Mouse (Mus musculus): ENCODE data around the gene Iqch.

Iqch gene

GRCm38 (mm10) chr9:63493746-63494145 lies 108.5 kb downstream of the Iqch start:
- DNase-seq (ENCODE audit: low spot score): no peak

- DNase-seq (ENCODE audit: low spot score): no peak
Observed at GRCm38 (mm10) chr9:63492291-63492690, 110.0 kb downstream of the Iqch start.

DNA sequence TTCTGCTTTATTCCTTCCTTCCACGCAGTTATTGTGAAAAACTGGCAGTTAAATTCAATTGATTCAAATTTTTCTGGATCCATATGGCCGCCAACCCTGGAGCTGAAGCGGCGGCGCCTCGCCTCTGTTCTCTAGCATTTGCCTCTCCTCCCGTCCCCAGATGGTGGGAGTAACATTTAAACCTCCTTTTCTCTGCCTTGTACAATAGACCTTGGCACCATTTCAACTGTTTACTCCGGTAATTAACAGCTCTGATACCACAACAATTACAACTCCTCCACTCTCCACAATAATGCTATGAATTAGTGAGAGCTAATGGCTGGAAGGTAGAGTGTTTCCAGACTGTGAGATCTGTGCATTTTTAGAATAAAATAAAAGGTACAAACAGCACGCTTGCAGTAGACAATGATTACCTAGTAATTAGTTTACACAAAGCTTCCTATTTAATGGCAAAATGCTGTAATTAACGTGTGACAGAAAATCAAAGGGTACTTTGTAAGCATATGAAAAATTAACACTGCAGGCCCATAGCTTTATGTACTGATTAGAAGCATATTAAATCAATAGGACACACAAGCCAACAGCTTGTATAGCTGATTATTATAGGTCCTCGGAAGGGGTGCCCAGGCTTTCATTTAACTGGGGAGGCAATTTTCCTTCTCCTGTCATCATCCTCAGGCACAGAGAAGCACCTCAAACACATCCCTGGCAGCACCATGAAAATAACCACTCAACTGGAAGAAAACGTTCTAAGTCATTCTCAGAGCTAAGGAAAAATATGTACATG lies 111.6 kb downstream of the Iqch start:
- DNase-seq (ENCODE audit: low spot score): peak; percentile 11

GRCm38 (mm10) chr9:63489156-63489555 lies 113.1 kb downstream of the Iqch start:
- no peak for DNase-seq (ENCODE audit: low spot score)

- DNase-seq (ENCODE audit: low spot score): no peak
Observed at GRCm38 (mm10) chr9:63465561-63465960, 136.7 kb downstream of the Iqch start.

DNA sequence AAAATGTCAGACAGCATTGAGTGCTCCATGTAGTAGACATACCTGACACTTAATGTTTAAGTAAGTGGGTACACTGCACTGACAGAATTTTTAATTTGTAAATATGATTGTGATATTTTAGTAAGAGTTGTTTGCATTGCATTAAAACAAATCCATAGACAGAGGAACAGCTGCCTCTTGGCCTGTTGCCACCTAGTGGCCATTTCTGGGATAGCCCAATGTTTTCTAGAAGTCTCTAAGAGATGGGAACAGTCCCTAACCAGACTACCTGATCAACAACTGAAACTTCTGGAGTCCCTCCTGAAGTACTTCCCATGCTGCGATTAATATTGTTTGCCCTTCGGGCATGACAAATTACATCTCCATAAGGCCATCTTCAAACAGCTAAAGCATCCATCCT lies 140.0 kb downstream of the Iqch start:
- peak; percentile 78 for DNase-seq (ENCODE audit: low spot score)

DNA sequence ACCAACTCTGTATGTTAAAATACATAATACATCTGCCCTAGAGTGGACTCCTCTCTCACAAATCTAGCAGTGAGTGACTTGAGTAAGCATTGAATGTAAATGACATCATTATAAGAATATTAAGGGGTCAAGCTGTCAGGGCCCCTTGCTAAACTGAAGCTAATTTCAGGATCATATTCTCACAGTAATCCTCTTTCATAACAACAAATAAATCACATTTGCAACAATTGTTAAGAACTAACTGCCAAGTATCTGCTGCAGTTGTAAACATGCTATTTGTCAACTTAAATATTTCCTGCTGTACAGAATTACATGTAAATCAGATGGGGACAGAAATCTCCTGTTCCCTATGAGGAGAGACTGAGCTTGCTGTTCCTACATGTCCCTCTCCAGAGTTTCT lies 145.9 kb downstream of the Iqch start:
- DNase-seq (ENCODE audit: low spot score): no peak

GRCm38 (mm10) chr9:63454341-63454740 lies 148.0 kb downstream of the Iqch start:
- no peak for DNase-seq (ENCODE audit: low spot score)

DNA sequence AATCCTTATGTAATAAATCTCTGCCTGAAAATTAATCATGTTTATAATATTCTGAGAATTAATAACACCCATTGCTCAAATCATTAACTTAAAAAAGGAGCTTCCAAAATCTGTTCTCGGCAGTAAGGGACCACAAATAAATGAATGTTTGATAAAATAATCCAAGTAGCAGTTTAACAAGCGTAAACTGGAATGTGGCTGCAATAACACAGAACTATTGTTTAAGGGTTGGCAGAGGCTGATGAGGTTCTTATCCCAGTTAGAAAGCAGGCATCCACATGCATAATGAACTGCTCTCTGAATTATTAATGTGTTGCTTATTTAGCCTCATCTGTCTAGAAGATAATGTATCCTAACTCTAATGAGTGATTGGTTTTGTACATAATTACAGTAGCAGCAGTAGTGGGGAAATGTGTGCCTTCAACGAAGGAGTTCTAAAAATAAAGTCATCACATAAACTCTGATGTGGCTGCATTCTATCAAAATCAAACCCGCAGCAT lies 151.7 kb downstream of the Iqch start:
- no peak for DNase-seq (ENCODE audit: low spot score)

- peak; percentile 10 for DNase-seq (ENCODE audit: low spot score)
Observed at GRCm38 (mm10) chr9:63443695-63444094, 158.6 kb downstream of the Iqch start.

GRCm38 (mm10) chr9:63430652-63431051 lies 171.6 kb downstream of the Iqch start:
- no peak for DNase-seq (ENCODE audit: low spot score)

- DNase-seq (ENCODE audit: low spot score): no peak
Observed at GRCm38 (mm10) chr9:63421096-63421736, 181.1 kb downstream of the Iqch start.

- no peak for DNase-seq (ENCODE audit: low spot score)
Observed at GRCm38 (mm10) chr9:63420396-63420795, 181.9 kb downstream of the Iqch start.

- DNase-seq (ENCODE audit: low spot score): no peak
Observed at GRCm38 (mm10) chr9:63400176-63400575, 202.1 kb downstream of the Iqch start.

DNA sequence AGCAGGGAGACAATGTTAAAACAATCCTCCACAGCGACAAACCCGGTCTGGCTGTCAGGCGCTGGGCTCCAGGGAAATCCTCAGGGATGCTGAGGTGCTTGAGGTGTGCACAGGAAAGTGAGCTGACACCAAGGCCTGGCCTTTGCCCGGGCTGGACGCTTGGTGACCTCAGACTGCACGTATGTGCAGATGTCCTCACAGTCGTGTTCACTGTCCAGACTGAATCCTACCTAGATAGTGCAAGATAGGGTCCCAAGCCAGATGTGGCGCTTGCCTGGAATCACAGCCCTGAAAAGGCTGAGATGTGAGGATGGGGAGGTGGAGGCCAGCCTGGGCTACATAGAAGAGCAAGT lies 202.9 kb downstream of the Iqch start:
- no peak for DNase-seq (ENCODE audit: low spot score)

DNA sequence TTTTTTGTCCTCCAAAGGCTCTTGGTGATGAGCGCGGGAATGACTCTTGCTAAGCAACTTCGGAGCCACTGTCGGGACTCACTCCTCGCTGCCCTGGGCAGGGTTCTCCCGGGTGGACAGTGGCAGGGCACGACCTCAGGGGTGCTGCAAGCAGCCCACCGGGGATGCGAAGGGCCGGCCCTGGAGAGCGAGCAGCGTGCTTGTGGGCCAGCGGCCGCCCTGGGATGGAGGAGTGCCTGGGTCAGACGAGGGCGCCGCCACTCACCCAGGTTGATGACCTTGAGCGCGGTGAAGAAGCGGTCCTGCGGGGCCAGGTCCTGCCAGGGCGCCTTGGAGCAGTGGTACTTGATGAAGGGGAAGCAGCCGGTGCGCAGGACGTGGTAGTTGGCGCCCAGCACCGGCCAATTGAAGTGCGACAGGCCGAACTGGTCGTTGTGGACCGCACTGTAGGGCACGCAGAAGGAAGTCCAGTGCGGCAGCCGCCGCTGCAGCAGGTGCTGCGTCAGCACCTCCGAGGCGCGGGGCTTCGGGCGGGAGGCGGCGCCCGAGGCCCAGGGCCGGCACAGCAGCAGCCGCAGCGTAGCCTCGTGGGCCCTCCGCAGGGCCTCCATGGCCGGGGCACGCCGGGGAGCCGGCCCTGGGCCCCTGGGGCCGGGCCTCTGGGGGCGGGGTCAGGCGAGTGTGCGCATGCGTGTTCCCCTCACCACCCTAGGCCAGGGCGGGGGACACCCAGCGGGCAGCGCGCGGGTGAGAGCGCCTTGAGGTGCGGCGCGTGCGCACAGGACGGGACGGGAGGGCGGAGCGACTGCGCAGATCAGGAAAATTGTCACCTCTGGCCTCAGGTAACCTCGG lies 203.5 kb downstream of the Iqch start, which contains the start of gene 2300009A05Rik:
Gene 2300009A05Rik, minus strand, starts transcription at position 636 of the 852 bp plus-strand sequence.
- DNase-seq (ENCODE audit: low spot score): peak; percentile 96

DNA sequence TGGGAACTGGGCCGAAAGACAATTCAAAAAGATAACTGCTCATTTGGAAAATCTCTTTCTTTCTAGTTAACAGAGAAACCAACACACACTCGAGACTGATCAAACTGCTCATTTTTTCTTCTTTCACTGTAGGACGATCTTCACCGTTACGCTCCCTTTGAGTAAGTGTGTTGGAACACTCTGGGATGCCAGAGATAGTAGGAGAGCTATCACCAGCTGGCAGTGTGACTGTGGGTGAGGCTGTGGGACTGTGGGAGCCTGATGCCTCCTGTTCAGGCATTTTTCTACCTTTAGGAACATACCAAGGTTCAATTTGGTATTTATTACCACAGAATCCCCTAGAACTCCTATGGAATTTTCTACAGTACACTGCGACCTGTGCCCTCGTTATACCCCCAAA lies 206.7 kb downstream of the Iqch start:
- DNase-seq (ENCODE audit: low spot score): no peak

- DNase-seq (ENCODE audit: low spot score): no peak
Observed at GRCm38 (mm10) chr9:63391307-63391706, 211.0 kb downstream of the Iqch start.

DNA sequence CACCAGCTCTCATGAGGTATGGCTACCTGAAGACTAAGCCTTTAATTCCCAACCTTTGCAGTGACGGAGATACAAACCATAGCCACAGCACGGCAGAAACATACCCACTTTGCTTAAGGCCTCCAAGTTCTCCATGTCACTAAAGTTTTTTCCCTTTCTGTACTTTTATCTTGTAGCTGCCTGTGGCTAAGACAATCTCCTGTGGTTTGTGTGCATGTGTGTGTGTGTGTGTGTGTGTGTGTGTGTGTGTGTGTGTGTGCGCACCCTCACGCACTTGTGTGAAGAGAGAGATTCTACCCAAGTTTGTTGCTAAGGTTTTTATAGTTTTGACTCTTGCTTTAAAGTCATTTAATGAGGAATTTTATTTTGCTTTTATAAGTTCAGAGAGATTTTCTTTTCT lies 219.5 kb downstream of the Iqch start:
- no peak for DNase-seq (ENCODE audit: low spot score)

DNA sequence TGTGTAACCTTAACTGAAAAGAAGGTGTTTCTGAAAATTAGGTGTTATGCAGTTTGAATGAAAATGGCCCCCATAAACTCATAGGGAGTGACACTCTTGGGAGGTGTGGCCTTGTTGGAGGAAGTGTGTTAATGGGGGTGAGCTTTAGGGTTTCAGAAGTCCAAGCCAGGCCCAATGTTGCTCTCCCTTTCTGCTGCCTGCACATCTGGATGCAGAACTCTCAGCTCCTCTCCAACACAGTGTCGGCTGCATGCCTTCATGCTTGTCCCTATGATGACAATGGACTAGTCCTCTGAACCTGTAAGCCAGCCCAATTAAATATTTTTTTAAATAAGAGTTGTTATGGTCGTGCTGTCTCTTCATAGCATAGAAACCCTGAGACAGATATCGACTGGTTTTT lies 222.0 kb downstream of the Iqch start:
- DNase-seq (ENCODE audit: low spot score): no peak

GRCm38 (mm10) chr9:63378174-63378573 lies 224.1 kb downstream of the Iqch start:
- DNase-seq (ENCODE audit: low spot score): no peak
